Mouse (Mus musculus) liver, embryonic 15.5 days (tissue): ENCODE measurements around the gene Spata31d1d. TPM values are rescaled to one million over a fixed set of nuclear protein-coding genes. Genes with fewer than 3 reads are reported as not detected.
A peak's percentile ranks its signal among the peaks of the same experiment; 100 is the strongest.

Experiments
- ATAC-seq: fragments of 200-750 bp; cut with Nextera tagmentation; 2 replicates; pipeline ENCODE4 v1.8.0; 2017; ENCODE audit warnings: moderate number of reproducible peaks, mild to moderate bottlenecking, moderate library complexity; ENCODE audit not compliant: insufficient read depth
- H3K27ac ChIP-seq: fragments of 300-500 bp; sonication (generic); replicated peaks from 2 replicates; pipeline ENCODE4 v1.5.1; 2015; ENCODE audit warnings: mild to moderate bottlenecking, inconsistent platforms
- H3K27me3 ChIP-seq: fragments of 300-500 bp; sonication (generic); 2 replicates; pipeline ENCODE4 v1.6.1; 2015; ENCODE audit warnings: mild to moderate bottlenecking, inconsistent platforms
- H3K36me3 ChIP-seq: fragments of 300-500 bp; sonication (generic); replicated peaks from 2 replicates; pipeline ENCODE4 v1.6.1; 2015; ENCODE audit warnings: moderate library complexity, mild to moderate bottlenecking, inconsistent platforms
- H3K4me1 ChIP-seq: fragments of 300-500 bp; sonication (generic); replicated peaks from 2 replicates; pipeline ENCODE4 v1.6.1; 2015; ENCODE audit warnings: inconsistent platforms
- H3K4me2 ChIP-seq: fragments of 300-500 bp; sonication (generic); 2 replicates; pipeline ENCODE4 v1.6.1; 2015; ENCODE audit warnings: moderate library complexity, mild to moderate bottlenecking, inconsistent platforms
- H3K4me3 ChIP-seq: fragments of 300-500 bp; sonication (generic); replicated peaks from 2 replicates; pipeline ENCODE4 v1.5.1; 2015; ENCODE audit warnings: mild to moderate bottlenecking, inconsistent platforms
- H3K9ac ChIP-seq: fragments of 300-500 bp; sonication (generic); 2 replicates; pipeline ENCODE4 v1.6.1; 2015; ENCODE audit warnings: moderate library complexity, mild to moderate bottlenecking, inconsistent platforms
- H3K9me3 ChIP-seq: fragments of 300-500 bp; sonication (generic); replicated peaks from 2 replicates; pipeline ENCODE4 v1.6.1; 2016; ENCODE audit warnings: inconsistent platforms
- whole genome bisulfite sequencing: fragments of 180-500 bp; shearing (Covaris S2); methylation state at CpG from one replicate; pipeline ENCODE4 v1.1.7; 2015; ENCODE audit warnings: mixed read lengths; ENCODE audit not compliant: insufficient replicate concordance; 5-methylcytosine and 5-hydroxymethylcytosine counted together
- polyA plus RNA-seq: library from polyadenylated mRNA; unstranded; fragments of >200 nt; fragmentation: Nextera tagmentation; extraction: Ambion mirVana; gene quantifications from 2 replicates; pipeline ENCODE4 v1.2.1, GENCODE M21; 2015

Gene Spata31d1d
- polyA plus RNA-seq, 1 experiment from 2014 or later, result not detected

GRCm38 (mm10) chr13:59679306-59679705, 52.2 kb downstream of the Spata31d1d start:
- no peak for ATAC-seq
- no peak overlapping the region for H3K27ac ChIP-seq
- H3K27me3 ChIP-seq, result peaks cover 8% of the 10 kb centered on the region
- H3K36me3 ChIP-seq, result no peaks in the 10 kb centered on the region
- no peak overlapping the region for H3K4me2 ChIP-seq
- 46% methylated on average over 4 of the region's 4 CpGs for WGBS
- H3K4me1 ChIP-seq, result peaks cover 51% of the 10 kb centered on the region
- H3K4me3 ChIP-seq, result no peak overlapping the region
- no peak overlapping the region; the same call in 1 of the 2 replicates for H3K9ac ChIP-seq
- no peaks in the 10 kb centered on the region for H3K9me3 ChIP-seq

GRCm38 (mm10) chr13:59676316-59677229, 55.0 kb downstream of the Spata31d1d start:
- no peak overlapping the region for H3K9ac ChIP-seq
- H3K4me1 ChIP-seq, result peaks cover 67% of the 10 kb centered on the region
- peak overlapping the region; percentile 85 for H3K4me3 ChIP-seq
- WGBS, result 44% methylated on average over 12 of the region's 12 CpGs
- H3K27me3 ChIP-seq, result no peaks in the 10 kb centered on the region
- H3K27ac ChIP-seq, result 0 out of 2 replicates have a peak overlapping the region, but pooled peaks have one; percentile 19
- peaks cover 4% of the 10 kb centered on the region; the same call in 1 of the 2 replicates for H3K36me3 ChIP-seq
- ATAC-seq, result no peak
- peak overlapping the region; percentile 87; the same call in 1 of the 2 replicates for H3K4me2 ChIP-seq
- H3K9me3 ChIP-seq, result no peaks in the 10 kb centered on the region

Other genes starting within 250 kb of the Spata31d1d start
- gene Agtpbp1, start 146.5 kb downstream of the Spata31d1d start, polyA plus RNA-seq, result 6.7 and 7.5 TPM in 2 replicates
- 23.8 and 26.5 TPM in 2 replicates for gene Naa35, start 146.5 kb downstream of the Spata31d1d start, polyA plus RNA-seq
- 39.8 and 41.9 TPM in 2 replicates for gene Golm1, start 55.9 kb downstream of the Spata31d1d start, polyA plus RNA-seq
- not detected in 2 replicates for gene 4921517D22Rik, start 37.6 kb downstream of the Spata31d1d start, polyA plus RNA-seq
- gene Spata31d1a, start 21.4 kb downstream of the Spata31d1d start, polyA plus RNA-seq, result not detected in 2 replicates
- 0.02 TPM in 1 of 2 replicates, not detected in the other for gene Spata31d1b, start 19.5 kb downstream of the Spata31d1d start, polyA plus RNA-seq
- not detected in 2 replicates for gene 1700014D04Rik, start 15.0 kb upstream of the Spata31d1d start, polyA plus RNA-seq
- gene Isca1, start 38.1 kb upstream of the Spata31d1d start, polyA plus RNA-seq, result 231 and 236 TPM in 2 replicates
- gene Gm49354, start 50.5 kb upstream of the Spata31d1d start, polyA plus RNA-seq, result not detected in 2 replicates
- gene Tut7, start 91.4 kb upstream of the Spata31d1d start, polyA plus RNA-seq, result 57.2 and 60.4 TPM in 2 replicates